Mouse (Mus musculus) lung, postnatal 0 days (tissue): ENCODE measurements around the gene Trim2. TPM values are rescaled to one million over a fixed set of nuclear protein-coding genes. Genes with fewer than 3 reads are reported as not detected.

Experiments used
- ATAC-seq: fragments of 200-750 bp; cut with Nextera tagmentation; 2 replicates; pipeline ENCODE4 v1.8.0; 2017; ENCODE audit warnings: moderate library complexity
- DNase-seq: peaks from one replicate; pipeline ENCODE4 v3.0.0-alpha.2; 2016; ENCODE audit warnings: low spot score
- H3K27ac ChIP-seq: fragments of 300-500 bp; sonication (generic); 2 replicates; pipeline ENCODE4 v1.5.1; 2014; ENCODE audit warnings: antibody characterized with exemption, mild to moderate bottlenecking, low read length, mixed read lengths
- H3K27me3 ChIP-seq: fragments of 300-500 bp; sonication (generic); replicated peaks from 2 replicates; pipeline ENCODE4 v1.6.1; 2014; ENCODE audit warnings: low read length, mixed read lengths; ENCODE audit not compliant: insufficient read depth
- H3K36me3 ChIP-seq: fragments of 300-500 bp; sonication (generic); 2 replicates; pipeline ENCODE4 v1.6.1; 2014; ENCODE audit warnings: low read length, mixed read lengths; ENCODE audit not compliant: insufficient read depth
- H3K4me1 ChIP-seq: fragments of 300-500 bp; sonication (generic); 2 replicates; pipeline ENCODE4 v1.6.1; 2014; ENCODE audit warnings: antibody characterized with exemption, low read depth, low read length, mixed read lengths; ENCODE audit not compliant: insufficient read depth
- H3K4me2 ChIP-seq: fragments of 300-500 bp; sonication (generic); replicated peaks from 2 replicates; pipeline ENCODE4 v1.6.1; 2014; ENCODE audit warnings: low read depth, mild to moderate bottlenecking, low read length, moderate library complexity, mixed read lengths
- H3K4me3 ChIP-seq: fragments of 300-500 bp; sonication (generic); 2 replicates; pipeline ENCODE4 v1.5.1; 2014; ENCODE audit warnings: low read depth, low read length
- H3K9ac ChIP-seq: fragments of 300-500 bp; sonication (generic); replicated peaks from 2 replicates; pipeline ENCODE4 v1.6.1; 2014; ENCODE audit warnings: low read depth, mild to moderate bottlenecking
- H3K9me3 ChIP-seq: fragments of 300-500 bp; sonication (generic); 2 replicates; pipeline ENCODE4 v1.6.1; 2016; ENCODE audit warnings: low read length, mixed read lengths
- CTCF ChIP-seq: IDR thresholded peaks from 2 replicates; pipeline ENCODE4 v1.5.1; 2016; ENCODE audit warnings: antibody characterized with exemption, mild to moderate bottlenecking
- EP300 ChIP-seq: IDR thresholded peaks from 2 replicates; pipeline ENCODE4 v1.6.1; 2016; ENCODE audit warnings: antibody characterized with exemption, mild to moderate bottlenecking, control low read depth
- WGBS: fragments of 180-500 bp; shearing (Covaris S2); extraction: QIAGEN DNeasy Blood & Tissue Kit; methylation state at CpG from one replicate; pipeline ENCODE4 v1.1.7; 2014; 5-methylcytosine and 5-hydroxymethylcytosine counted together
- polyA plus RNA-seq: library from polyadenylated mRNA; unstranded; fragments of >200 nt; fragmentation: Nextera tagmentation; extraction: Ambion mirVana; gene quantifications from 2 replicates; pipeline ENCODE4 v1.2.1, GENCODE M21; 2015

Gene Trim2
- polyA plus RNA-seq, 1 experiment from 2014 or later: 18.7 TPM

GRCm38 (mm10) chr3:84155146-84155545 lies 151.5 kb downstream of the Trim2 start:
- H3K27ac ChIP-seq: no peak overlapping the region
- H3K36me3 ChIP-seq: no peaks in the 10 kb centered on the region
- H3K4me3 ChIP-seq: peak overlapping the region; percentile 47
- H3K27me3 ChIP-seq: no peaks in the 10 kb centered on the region
- TF ChIP-seq EP300 (no peak), CTCF (no peak)
- ATAC-seq (0 out of 2 replicates have a peak, but pooled peaks have one; percentile 1), DNase-seq (no peak)
- peak overlapping the region; percentile 26; the same call in 1 of the 2 replicates for H3K9ac ChIP-seq
- H3K4me2 ChIP-seq: peak overlapping the region; percentile 92
- H3K4me1 ChIP-seq: no peaks in the 10 kb centered on the region
- H3K9me3 ChIP-seq: no peaks in the 10 kb centered on the region
- WGBS: under 1% methylated on average over 24 of the region's 27 CpGs

GRCm38 (mm10) chr3:84154721-84155141 lies 151.9 kb downstream of the Trim2 start:
- Histone ChIP-seq H3K4me3 (no peak overlapping the region; the same call in 1 of the 2 replicates), H3K27ac (no peak overlapping the region), H3K9me3 (no peaks in the 10 kb centered on the region), H3K27me3 (no peaks in the 10 kb centered on the region), H3K36me3 (no peaks in the 10 kb centered on the region), H3K4me1 (no peaks in the 10 kb centered on the region), H3K4me2 (peak overlapping the region; percentile 92), H3K9ac (no peak overlapping the region)
- DNase-seq: no peak
- no peak for TF ChIP-seq EP300
- TF ChIP-seq CTCF: no peak
- 13% methylated on average over 12 of the region's 12 CpGs for whole genome bisulfite sequencing
- no peak for ATAC-seq

GRCm38 (mm10) chr3:84149831-84150230 lies 156.8 kb downstream of the Trim2 start:
- no peaks in the 10 kb centered on the region for H3K27me3 ChIP-seq
- no peak overlapping the region for H3K27ac ChIP-seq
- no peak for DNase-seq
- H3K4me1 ChIP-seq: no peaks in the 10 kb centered on the region
- no peaks in the 10 kb centered on the region for H3K9me3 ChIP-seq
- WGBS: 96% methylated on average over 3 of the region's 3 CpGs
- no peak for ATAC-seq
- TF ChIP-seq CTCF (no peak), EP300 (no peak)
- no peak overlapping the region for H3K9ac ChIP-seq
- no peaks in the 10 kb centered on the region for H3K36me3 ChIP-seq
- H3K4me3 ChIP-seq: no peak overlapping the region
- H3K4me2 ChIP-seq: no peak overlapping the region

- Histone ChIP-seq H3K36me3 (no peaks in the 10 kb centered on the region), H3K9ac (no peak overlapping the region), H3K9me3 (no peaks in the 10 kb centered on the region), H3K4me3 (no peak overlapping the region), H3K27me3 (no peaks in the 10 kb centered on the region), H3K4me2 (no peak overlapping the region), H3K4me1 (no peaks in the 10 kb centered on the region), H3K27ac (no peak overlapping the region)
- TF ChIP-seq CTCF (no peak), EP300 (no peak)
- DNase-seq (no peak), ATAC-seq (no peak)
- 50% methylated on average over 7 of the region's 7 CpGs for WGBS
These were observed 165.7 kb downstream of the Trim2 start for GRCm38 (mm10) chr3:84140947-84141346.

- 71% methylated on average over 7 of the region's 7 CpGs for WGBS
- TF ChIP-seq CTCF: no peak
- no peak for TF ChIP-seq EP300
- H3K36me3 ChIP-seq: no peaks in the 10 kb centered on the region
These were observed 170.2 kb downstream of the Trim2 start for GRCm38 (mm10) chr3:84136509-84136908.

GRCm38 (mm10) chr3:84135933-84136332 lies 170.7 kb downstream of the Trim2 start:
- peak overlapping the region; percentile 38; the same call in 1 of the 2 replicates for H3K27ac ChIP-seq
- H3K9ac ChIP-seq: no peak overlapping the region
- no peaks in the 10 kb centered on the region for H3K27me3 ChIP-seq
- peak; percentile 59 for DNase-seq
- TF ChIP-seq EP300: no peak
- no peak for TF ChIP-seq CTCF
- H3K36me3 ChIP-seq: no peaks in the 10 kb centered on the region
- H3K4me2 ChIP-seq: peak overlapping the region; percentile 32
- ATAC-seq: peak; percentile 51
- no peak overlapping the region for H3K4me3 ChIP-seq
- WGBS: 17% methylated on average over 6 of the region's 6 CpGs
- H3K4me1 ChIP-seq: peaks cover 6% of the 10 kb centered on the region; the same call in 1 of the 2 replicates
- H3K9me3 ChIP-seq: no peaks in the 10 kb centered on the region

More at GRCm38 (mm10) chr3:84136509-84136908, 170.2 kb downstream of the Trim2 start:
- Histone ChIP-seq H3K4me1 (peaks cover 6% of the 10 kb centered on the region; the same call in 1 of the 2 replicates), H3K4me2 (no peak overlapping the region), H3K4me3 (no peak overlapping the region), H3K9me3 (no peaks in the 10 kb centered on the region), H3K9ac (no peak overlapping the region), H3K27ac (no peak overlapping the region), H3K27me3 (no peaks in the 10 kb centered on the region)
- no peak for ATAC-seq
- no peak for DNase-seq

- no peaks in the 10 kb centered on the region for H3K36me3 ChIP-seq
- 25% methylated on average over 9 of the region's 9 CpGs for WGBS
- no peak overlapping the region for H3K4me3 ChIP-seq
- peak overlapping the region; percentile 38; the same call in 1 of the 2 replicates for H3K27ac ChIP-seq
- peaks cover 6% of the 10 kb centered on the region; the same call in 1 of the 2 replicates for H3K4me1 ChIP-seq
- ATAC-seq (peak; percentile 96), DNase-seq (peak; percentile 65)
- peak overlapping the region; percentile 32 for H3K4me2 ChIP-seq
- TF ChIP-seq EP300: no peak
- TF ChIP-seq CTCF: no peak
- H3K27me3 ChIP-seq: no peaks in the 10 kb centered on the region
- no peak overlapping the region for H3K9ac ChIP-seq
- no peaks in the 10 kb centered on the region for H3K9me3 ChIP-seq
These were observed 171.3 kb downstream of the Trim2 start for GRCm38 (mm10) chr3:84135387-84135786.
